Mouse (Mus musculus) heart, embryonic 10.5 days (tissue): ENCODE data around the gene Olfr1505. TPM values are rescaled to one million over a fixed set of nuclear protein-coding genes. Genes with fewer than 3 reads are reported as not detected.

ENCODE experiments used
- DNase-seq: peaks from one replicate; pipeline ENCODE4 v3.0.0-alpha.2; 2017; ENCODE audit warnings: low spot score
- H3K27ac ChIP-seq: fragments of 300-500 bp; sonication (generic); 2 replicates; pipeline ENCODE4 v1.5.1; 2016; ENCODE audit warnings: mild to moderate bottlenecking
- H3K27me3 ChIP-seq: fragments of 300-500 bp; sonication (generic); 2 replicates; pipeline ENCODE4 v1.6.1; 2016; ENCODE audit warnings: mild to moderate bottlenecking; ENCODE audit not compliant: poor library complexity, insufficient read depth, severe bottlenecking
- H3K36me3 ChIP-seq: fragments of 300-500 bp; sonication (generic); 2 replicates; pipeline ENCODE4 v1.6.1; 2016; ENCODE audit warnings: mild to moderate bottlenecking, moderate library complexity
- H3K4me1 ChIP-seq: fragments of 300-500 bp; sonication (generic); 2 replicates; pipeline ENCODE4 v1.6.1; 2016; ENCODE audit warnings: mild to moderate bottlenecking
- H3K4me3 ChIP-seq: fragments of 300-500 bp; sonication (generic); 2 replicates; pipeline ENCODE4 v1.5.1; 2016; ENCODE audit warnings: mild to moderate bottlenecking, moderate library complexity
- H3K9me3 ChIP-seq: fragments of 300-500 bp; sonication (generic); 2 replicates; pipeline ENCODE4 v1.6.1; 2016; ENCODE audit warnings: mild to moderate bottlenecking, moderate library complexity
- WGBS: fragments of 180-500 bp; shearing (Covaris S2); methylation state at CpG from one replicate; pipeline ENCODE4 v1.1.7; 2016; 5-methylcytosine and 5-hydroxymethylcytosine counted together
- polyA plus RNA-seq: library from polyadenylated mRNA; unstranded; fragments of >200 nt; fragmentation: Nextera tagmentation; extraction: Ambion mirVana; gene quantifications from 2 replicates; pipeline ENCODE4 v1.2.1, GENCODE M21; 2016

Olfr1505 gene
- polyA plus RNA-seq = not detected in 2 replicates

DNA sequence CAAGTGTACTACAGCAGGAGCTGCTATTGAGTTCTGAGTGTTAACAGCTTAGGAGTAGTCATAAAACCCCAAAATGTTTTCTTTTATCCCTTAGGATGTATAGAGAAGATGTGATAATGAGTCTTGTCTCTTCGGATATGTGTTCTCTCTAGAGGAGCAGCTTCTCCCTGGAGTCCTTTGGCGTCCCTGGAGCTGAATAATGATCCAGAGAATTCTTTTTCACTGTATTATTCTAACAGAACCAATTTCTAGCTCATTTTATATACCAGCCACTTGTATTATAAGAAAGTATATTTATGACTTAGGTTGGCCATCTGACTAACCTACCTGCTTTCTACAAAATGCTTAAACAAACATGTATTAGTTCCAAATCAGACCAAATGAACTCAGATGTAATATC, at the start of gene Olfr1505:
Gene Olfr1505 (plus strand): TSS at position 301 of the 400 bp plus-strand sequence.
- no peaks in the 10 kb centered on the region for H3K27me3 ChIP-seq
- H3K27ac ChIP-seq = no peak within 1 kb of the TSS
- H3K4me1 ChIP-seq = no peaks in the 10 kb centered on the region
- 64% methylated on average over 2 of the region's 2 CpGs for WGBS
- H3K9me3 ChIP-seq = no peaks in the 10 kb centered on the region
- H3K4me3 ChIP-seq = no peak within 1 kb of the TSS
- DNase-seq = no peak
- no peaks in the 10 kb centered on the region for H3K36me3 ChIP-seq

DNA sequence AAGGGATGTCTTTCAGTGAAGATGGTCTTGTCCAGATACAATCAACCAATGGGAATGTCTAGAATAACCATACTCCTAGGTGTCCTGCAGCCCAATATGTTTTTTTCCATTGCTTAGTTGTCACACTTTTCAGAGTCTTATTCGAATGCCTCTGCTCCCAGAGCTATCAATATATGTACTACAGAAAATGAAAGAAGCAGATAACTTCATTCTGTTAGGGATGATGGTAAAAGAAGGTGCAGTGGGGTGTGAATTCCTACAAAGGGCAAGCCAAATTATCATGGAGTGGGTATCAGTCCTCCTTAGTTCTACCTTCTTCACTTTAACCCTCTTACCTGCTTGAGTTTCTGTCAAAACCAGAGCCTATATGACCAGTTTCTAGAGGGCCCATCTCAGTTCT, 15.5 kb upstream of the Olfr1505 start, which contains the start of gene Olfr1504:
Gene Olfr1504 (minus strand): TSS at position 101 of the 400 bp plus-strand sequence.
- Histone ChIP-seq H3K36me3 (no peaks in the 10 kb centered on the region), H3K27ac (no peak within 1 kb of the TSS), H3K4me1 (no peaks in the 10 kb centered on the region), H3K4me3 (no peak within 1 kb of the TSS), H3K9me3 (no peaks in the 10 kb centered on the region), H3K27me3 (no peaks in the 10 kb centered on the region)
- WGBS = 56% methylated on average over 1 of the region's 1 CpGs
- no peak for DNase-seq

Other genes starting within 250 kb of the Olfr1505 start
- not detected in 2 replicates for gene Olfr1491, start 216.3 kb upstream of the Olfr1505 start, polyA plus RNA-seq
- not detected in 2 replicates for gene Olfr1493-ps1, start 190.3 kb upstream of the Olfr1505 start, polyA plus RNA-seq
- not detected in 2 replicates for gene Olfr1494, start 173.8 kb upstream of the Olfr1505 start, polyA plus RNA-seq
- not detected in 2 replicates for gene Olfr1495, start 148.9 kb upstream of the Olfr1505 start, polyA plus RNA-seq
- gene Olfr1496, start 135.7 kb upstream of the Olfr1505 start, polyA plus RNA-seq = not detected in 2 replicates
- gene Olfr1497, start 115.3 kb upstream of the Olfr1505 start, polyA plus RNA-seq = not detected in 2 replicates
- gene Olfr1499, start 94.1 kb upstream of the Olfr1505 start, polyA plus RNA-seq = not detected in 2 replicates
- gene Olfr1500, start 83.0 kb upstream of the Olfr1505 start, polyA plus RNA-seq = not detected in 2 replicates
- not detected in 2 replicates for gene Olfr1501, start 62.8 kb upstream of the Olfr1505 start, polyA plus RNA-seq
- gene Olfr1502, start 51.7 kb upstream of the Olfr1505 start, polyA plus RNA-seq = not detected in 2 replicates
- not detected in 2 replicates for gene Olfr1504, start 15.6 kb upstream of the Olfr1505 start, polyA plus RNA-seq